In the genomic region with DNA sequence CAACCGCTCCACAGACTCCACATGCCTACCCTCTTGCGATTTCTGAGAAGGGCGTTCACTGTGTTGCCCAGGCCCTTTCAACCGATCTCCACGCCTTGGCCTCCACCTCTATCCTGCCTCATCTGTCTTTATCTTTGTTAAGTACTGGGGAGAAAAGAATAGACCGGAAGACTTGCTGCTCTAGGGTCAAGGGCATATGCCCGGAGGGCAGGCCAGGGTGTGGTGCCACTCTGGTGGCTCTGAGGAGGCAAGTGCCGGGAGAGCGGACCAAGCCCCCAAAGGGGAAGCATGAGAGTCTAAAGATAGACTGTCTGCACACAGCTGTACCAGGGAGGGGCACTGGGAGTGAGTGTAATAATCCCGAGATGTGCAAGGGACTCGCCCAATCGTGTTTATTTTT, we compare ENCODE assay signal across 8 mouse cellular contexts. TPM values are rescaled to one million over a fixed set of nuclear protein-coding genes. Genes with fewer than 3 reads are reported as not detected.
DNase-seq lines count a peak whose midpoint lies in the region; ATAC-seq and TF ChIP-seq lines count a peak whose summit lies in the region.
"Had no signal": no experiment of that assay in that cellular context is flagged by ENCODE, and none has a peak within 500 bp of the region (broad histone marks: within the 10 kb centered on the region; RNA-seq: fewer than 3 reads in every experiment).

No protein-coding gene starts in this region.

- 41% methylated on average over 12 of the region's 12 CpGs for WGBS in lung, postnatal 0 days
- 44% methylated on average over 12 of the region's 12 CpGs for WGBS in embryonic facial prominence, embryonic 10.5 days
- WGBS in heart, embryonic 15.5 days: 35% methylated on average over 12 of the region's 12 CpGs

- no peak overlapping the region for H3K4me3 ChIP-seq in lung, postnatal 0 days (ENCODE audit: low read depth, low read length)
- H3K4me3 ChIP-seq in embryonic facial prominence, embryonic 10.5 days: no peak overlapping the region
- H3K4me3 ChIP-seq in heart, embryonic 15.5 days: no peak overlapping the region

- H3K4me1 ChIP-seq in lung, postnatal 0 days (ENCODE audit: insufficient read depth, low read depth, low read length): peaks cover 5% of the 10 kb centered on the region; the same call in 1 of the 2 replicates
- H3K4me1 ChIP-seq in embryonic facial prominence, embryonic 10.5 days: peaks cover 39% of the 10 kb centered on the region
- H3K4me1 ChIP-seq in heart, embryonic 15.5 days (replicated peaks): peaks cover 18% of the 10 kb centered on the region

- TF ChIP-seq EP300 in lung, postnatal 0 days (IDR thresholded peaks at IDR 0.05): no peak

- no peaks in the 10 kb centered on the region for H3K27me3 ChIP-seq in lung, postnatal 0 days (replicated peaks; ENCODE audit: insufficient read depth, low read length)
- H3K27me3 ChIP-seq in embryonic facial prominence, embryonic 10.5 days (replicated peaks; ENCODE audit: low read depth, poor library complexity, severe bottlenecking): no peaks in the 10 kb centered on the region
- no peaks in the 10 kb centered on the region for H3K27me3 ChIP-seq in heart, embryonic 15.5 days
- H3K27me3 ChIP-seq: Patski had no signal

- H3K9me3 ChIP-seq in lung, postnatal 0 days (ENCODE audit: low read length): no peaks in the 10 kb centered on the region
- no peaks in the 10 kb centered on the region for H3K9me3 ChIP-seq in embryonic facial prominence, embryonic 10.5 days
- H3K9me3 ChIP-seq in heart, embryonic 15.5 days (replicated peaks): no peaks in the 10 kb centered on the region

- no peak overlapping the region for H3K9ac ChIP-seq in lung, postnatal 0 days (replicated peaks; ENCODE audit: low read depth)
- H3K9ac ChIP-seq in heart, embryonic 15.5 days: peak overlapping the region; percentile 23; the same call in 1 of the 2 replicates

- DNase-seq in lung, postnatal 0 days (ENCODE audit: low spot score): peak; percentile 72
- DNase-seq in lung, postnatal 14 days: no peak
- no peak for DNase-seq in embryonic facial prominence, embryonic 10.5 days (ENCODE audit: low spot score)
- peak; percentile 44 for DNase-seq in lung, postnatal 36 days
- no peak for DNase-seq in Muller cell, postnatal 12 days (ENCODE audit: inconsistent ontology term)
- no peak for DNase-seq in spleen, adult 12 weeks (ENCODE audit: low spot score)

- H3K36me3 ChIP-seq in lung, postnatal 0 days (ENCODE audit: insufficient read depth, low read length): no peaks in the 10 kb centered on the region
- no peaks in the 10 kb centered on the region for H3K36me3 ChIP-seq in embryonic facial prominence, embryonic 10.5 days (replicated peaks)
- no peaks in the 10 kb centered on the region for H3K36me3 ChIP-seq in heart, embryonic 15.5 days

- no peak overlapping the region for H3K4me2 ChIP-seq in lung, postnatal 0 days (replicated peaks; ENCODE audit: low read depth, low read length)
- peak overlapping the region; percentile 34 for H3K4me2 ChIP-seq in heart, embryonic 15.5 days

- peak overlapping the region; percentile 38; the same call in 1 of the 2 replicates for H3K27ac ChIP-seq in lung, postnatal 0 days (ENCODE audit: low read length)
- H3K27ac ChIP-seq in embryonic facial prominence, embryonic 10.5 days (replicated peaks): peak overlapping the region; percentile 51; the same call in 1 of the 2 replicates
- peak overlapping the region; percentile 73 for H3K27ac ChIP-seq in heart, embryonic 15.5 days

- ATAC-seq in lung, postnatal 0 days: peak; percentile 86
- peak; percentile 78 for ATAC-seq in heart, embryonic 15.5 days (replicated peaks; ENCODE audit: insufficient number of reproducible peaks, insufficient read depth, low FRiP score, low read depth)
- ATAC-seq: Patski had no signal

- TF ChIP-seq CTCF in lung, postnatal 0 days (IDR thresholded peaks at IDR 0.05): no peak

RNA-seq across cellular contexts. Expression of gene Gnpnat1, which starts 40.7 kb away (rescaled TPM):
- polyA plus RNA-seq in lung, postnatal 0 days (2015; fragmentation: Nextera tagmentation; extraction: Ambion mirVana): 32.2 and 33.9 TPM in 2 replicates
- 54.6 and 57.0 TPM in 2 replicates for polyA plus RNA-seq in embryonic facial prominence, embryonic 10.5 days (2016; fragmentation: Nextera tagmentation; extraction: Ambion mirVana)
- 21.8 and 21.9 TPM in 2 replicates for polyA plus RNA-seq in heart, embryonic 15.5 days (2015; fragmentation: Nextera tagmentation; extraction: Ambion mirVana)

Comparison
In these comparisons a context has a peak if more than half of its experiments do, and no peak if none do; other contexts are left out.
1. DNase-seq: peak in lung, postnatal 0 days (single experiment) and lung, postnatal 36 days (single experiment); none in lung, postnatal 14 days (single experiment), embryonic facial prominence, embryonic 10.5 days (single experiment), Muller cell, postnatal 12 days (single experiment) and spleen, adult 12 weeks (single experiment).
2. Peak in every context shown above with its lines, with median percentiles within 50 percentile points of each other: H3K27ac ChIP-seq.